Mouse (Mus musculus): Measurements from ENCODE around the gene Csmd2. TPM values are rescaled to one million over a fixed set of nuclear protein-coding genes. Genes with fewer than 3 reads are reported as not detected.

Gene Csmd2
- polyA plus RNA-seq, 1 experiment from 2014 or later, result 0.12 TPM

DNA sequence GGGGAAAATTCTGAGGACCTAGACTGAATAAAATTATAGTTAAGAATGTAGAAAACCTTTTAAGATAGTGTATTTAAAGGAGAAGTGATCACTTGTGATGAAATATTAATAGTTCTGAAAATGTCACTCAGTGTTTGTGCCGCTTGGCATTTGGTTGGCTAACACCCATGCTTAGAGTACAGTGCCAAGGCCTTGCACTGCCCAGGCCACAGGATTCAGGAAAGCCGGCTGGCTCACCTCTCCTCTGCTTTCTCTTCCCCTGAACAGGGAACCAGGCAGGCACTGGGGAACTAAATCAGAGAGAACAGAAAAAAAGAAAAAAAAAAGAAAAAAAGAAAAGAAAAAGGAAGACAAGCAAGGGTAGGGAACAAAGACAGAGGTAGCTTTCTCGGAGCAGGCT lies 14.7 kb upstream of the Csmd2 start:
- no peak overlapping the region for H3K9ac ChIP-seq
- TF ChIP-seq CTCF (IDR thresholded peaks at IDR 0.05; ENCODE audit: low read depth), result no peak
- H3K4me2 ChIP-seq, result no peak overlapping the region
- peaks cover 30% of the 10 kb centered on the region for H3K27me3 ChIP-seq (ENCODE audit: insufficient read depth, low read length)
- H3K36me3 ChIP-seq (ENCODE audit: insufficient read depth), result no peaks in the 10 kb centered on the region
- no peaks in the 10 kb centered on the region for H3K4me1 ChIP-seq (ENCODE audit: insufficient read depth)
- DNase-seq, result no peak
- 77% methylated on average over 3 of the region's 3 CpGs for WGBS
- no peak overlapping the region for H3K27ac ChIP-seq (ENCODE audit: low read depth)
- H3K4me3 ChIP-seq (ENCODE audit: low read depth, low read length), result no peak overlapping the region
- ATAC-seq (ENCODE audit: insufficient read depth), result no peak
- no peaks in the 10 kb centered on the region for H3K9me3 ChIP-seq (ENCODE audit: low read depth, low read length)

DNA sequence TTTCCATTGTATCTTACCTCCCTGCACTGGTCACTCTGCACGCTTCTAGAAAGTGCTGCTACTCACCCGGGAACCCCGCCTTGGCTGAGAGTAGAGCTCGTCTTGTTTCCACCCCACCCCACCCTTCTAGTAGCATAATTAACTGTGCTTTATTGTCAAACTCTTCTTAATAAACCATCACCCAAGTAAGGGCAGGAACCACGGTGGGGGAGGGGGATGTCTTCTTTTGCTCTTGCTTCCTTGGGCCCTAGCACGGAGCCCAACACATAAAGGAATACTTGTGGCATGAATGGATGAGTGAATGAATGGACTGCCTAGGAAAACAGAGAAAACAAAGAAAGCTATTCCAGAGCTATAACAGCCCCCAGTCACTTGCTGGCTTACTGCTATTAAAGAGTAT lies 6.5 kb upstream of the Csmd2 start:
- Histone ChIP-seq H3K36me3 (ENCODE audit: insufficient read depth) (no peaks in the 10 kb centered on the region), H3K9me3 (ENCODE audit: low read depth, low read length) (no peaks in the 10 kb centered on the region), H3K4me3 (ENCODE audit: low read depth, low read length) (no peak overlapping the region), H3K27ac (ENCODE audit: low read depth) (no peak overlapping the region), H3K4me1 (ENCODE audit: insufficient read depth) (no peaks in the 10 kb centered on the region), H3K27me3 (ENCODE audit: insufficient read depth, low read length) (peaks cover 8% of the 10 kb centered on the region), H3K4me2 (no peak overlapping the region), H3K9ac (no peak overlapping the region)
- WGBS, result 74% methylated on average over 6 of the region's 6 CpGs
- ATAC-seq (ENCODE audit: insufficient read depth) (no peak), DNase-seq (no peak)
- TF ChIP-seq CTCF (IDR thresholded peaks at IDR 0.05; ENCODE audit: low read depth), result no peak

DNA sequence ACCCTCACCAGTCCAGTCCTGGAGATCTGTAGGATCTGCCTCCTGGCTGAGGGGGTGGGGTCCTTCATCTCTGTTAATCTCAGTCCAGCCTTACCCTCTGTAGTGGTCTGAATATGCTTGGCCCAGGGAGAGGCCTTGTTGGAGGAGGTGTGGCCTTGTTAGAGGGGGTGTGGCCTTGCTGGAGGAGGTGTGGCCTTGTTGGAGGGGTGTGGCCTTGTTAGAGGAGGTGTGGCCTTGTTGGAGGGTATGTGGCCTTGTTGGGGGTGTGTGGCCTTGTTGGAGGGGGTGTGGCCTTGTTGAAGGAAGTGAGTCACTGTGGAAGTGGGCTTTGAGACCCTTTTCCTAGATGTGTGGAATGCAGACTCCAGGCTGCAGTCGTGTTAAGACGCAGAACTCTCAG lies 3.2 kb upstream of the Csmd2 start:
- H3K27me3 ChIP-seq (ENCODE audit: insufficient read depth, low read length), result peaks cover 41% of the 10 kb centered on the region
- 77% methylated on average over 2 of the region's 2 CpGs for WGBS
- no peaks in the 10 kb centered on the region for H3K9me3 ChIP-seq (ENCODE audit: low read depth, low read length)
- no peak for TF ChIP-seq CTCF (IDR thresholded peaks at IDR 0.05; ENCODE audit: low read depth)
- no peak overlapping the region for H3K9ac ChIP-seq
- ATAC-seq (ENCODE audit: insufficient read depth) (no peak), DNase-seq (no peak)
- H3K27ac ChIP-seq (ENCODE audit: low read depth), result no peak overlapping the region
- H3K4me2 ChIP-seq, result no peak overlapping the region
- no peaks in the 10 kb centered on the region for H3K4me1 ChIP-seq (ENCODE audit: insufficient read depth)
- no peak overlapping the region for H3K4me3 ChIP-seq (ENCODE audit: low read depth, low read length)
- H3K36me3 ChIP-seq (ENCODE audit: insufficient read depth), result no peaks in the 10 kb centered on the region

DNA sequence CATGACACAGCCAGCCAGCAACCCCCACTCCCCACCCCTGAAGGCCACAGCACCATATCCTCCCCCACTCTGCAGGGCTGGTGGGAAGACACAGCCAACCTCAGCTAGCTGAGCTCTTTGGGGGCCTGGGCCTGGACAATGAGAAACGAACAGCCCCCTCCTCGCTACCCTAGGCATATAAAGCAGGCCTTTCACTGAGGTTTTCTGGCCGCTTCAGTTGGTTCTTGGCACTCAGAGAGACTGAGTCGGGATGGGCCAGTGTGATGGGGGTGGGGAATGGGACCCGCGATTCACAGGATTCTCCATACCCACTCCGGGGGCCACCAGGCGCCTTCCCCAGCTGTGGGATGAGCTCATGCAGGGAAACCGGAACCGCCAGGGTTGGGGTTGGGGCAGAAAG lies 1.8 kb upstream of the Csmd2 start:
- H3K9me3 ChIP-seq (ENCODE audit: low read depth, low read length), result no peaks in the 10 kb centered on the region
- no peak overlapping the region for H3K4me3 ChIP-seq (ENCODE audit: low read depth, low read length)
- no peak overlapping the region for H3K4me2 ChIP-seq
- H3K36me3 ChIP-seq (ENCODE audit: insufficient read depth), result no peaks in the 10 kb centered on the region
- no peak overlapping the region for H3K9ac ChIP-seq
- no peak overlapping the region for H3K27ac ChIP-seq (ENCODE audit: low read depth)
- H3K27me3 ChIP-seq (ENCODE audit: insufficient read depth, low read length), result peaks cover 56% of the 10 kb centered on the region
- no peak for TF ChIP-seq CTCF (IDR thresholded peaks at IDR 0.05; ENCODE audit: low read depth)
- H3K4me1 ChIP-seq (ENCODE audit: insufficient read depth), result no peaks in the 10 kb centered on the region
- no peak for DNase-seq
- ATAC-seq (ENCODE audit: insufficient read depth), result no peak
- WGBS, result 14% methylated on average over 10 of the region's 10 CpGs

DNA sequence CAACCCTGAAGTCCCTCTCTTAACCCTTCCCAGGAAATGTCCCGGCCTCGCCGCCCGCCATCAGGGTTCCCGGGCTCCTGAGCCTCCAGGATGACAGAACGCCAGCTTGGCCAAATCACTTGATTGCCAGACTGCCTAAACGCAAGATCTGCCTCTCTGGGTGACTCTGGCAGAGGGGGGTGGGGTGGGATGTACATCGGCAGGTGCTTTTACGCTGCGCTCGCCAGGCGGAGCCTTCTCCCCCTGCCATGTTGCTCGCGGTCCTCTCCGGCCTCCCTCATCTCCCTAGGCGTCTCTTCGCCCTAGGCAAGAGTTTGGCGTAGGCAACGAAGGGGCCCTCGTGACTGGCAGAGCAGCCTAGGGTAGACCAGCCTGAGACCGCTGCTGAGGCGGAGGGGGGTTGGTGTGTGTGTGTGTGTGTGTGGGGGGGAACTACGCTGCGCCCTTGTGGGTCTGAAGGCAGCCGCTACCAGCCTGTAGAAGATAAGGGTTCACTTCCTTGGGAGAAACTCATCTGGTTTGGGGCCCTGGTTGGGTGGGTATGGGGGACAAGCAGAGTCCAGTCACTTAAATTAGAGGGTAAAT lies 1.1 kb upstream of the Csmd2 start:
- Histone ChIP-seq H3K36me3 (ENCODE audit: insufficient read depth) (no peaks in the 10 kb centered on the region), H3K9ac (no peak overlapping the region), H3K27me3 (ENCODE audit: insufficient read depth, low read length) (peaks cover 57% of the 10 kb centered on the region), H3K4me2 (no peak overlapping the region), H3K9me3 (ENCODE audit: low read depth, low read length) (no peaks in the 10 kb centered on the region), H3K4me1 (ENCODE audit: insufficient read depth) (no peaks in the 10 kb centered on the region), H3K27ac (ENCODE audit: low read depth) (no peak overlapping the region), H3K4me3 (ENCODE audit: low read depth, low read length) (no peak overlapping the region)
- ATAC-seq (ENCODE audit: insufficient read depth), result no peak
- 1% methylated on average over 25 of the region's 25 CpGs for WGBS
- no peak for TF ChIP-seq CTCF (IDR thresholded peaks at IDR 0.05; ENCODE audit: low read depth)
- no peak for DNase-seq

DNA sequence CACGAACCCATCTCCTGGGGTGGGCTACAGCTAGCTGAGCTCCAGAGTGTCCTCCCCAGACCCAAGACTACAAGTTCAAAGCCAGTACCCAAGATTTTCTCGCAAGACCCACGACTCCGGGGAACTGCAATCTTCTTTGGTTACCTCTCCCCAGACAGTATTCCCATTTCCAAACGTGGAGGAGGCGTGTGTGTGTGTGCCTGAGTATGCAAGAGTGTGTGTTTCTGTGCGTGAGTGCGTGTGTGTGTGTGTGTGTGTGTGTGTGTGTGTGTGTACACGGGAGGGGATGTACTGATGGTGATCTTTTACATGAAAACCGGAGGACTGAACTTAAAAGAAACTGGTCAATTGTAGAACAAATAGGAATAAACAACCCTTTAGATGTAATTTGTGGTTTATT lies 387 bp upstream of the Csmd2 start:
- no peak for ATAC-seq (ENCODE audit: insufficient read depth)

DNA sequence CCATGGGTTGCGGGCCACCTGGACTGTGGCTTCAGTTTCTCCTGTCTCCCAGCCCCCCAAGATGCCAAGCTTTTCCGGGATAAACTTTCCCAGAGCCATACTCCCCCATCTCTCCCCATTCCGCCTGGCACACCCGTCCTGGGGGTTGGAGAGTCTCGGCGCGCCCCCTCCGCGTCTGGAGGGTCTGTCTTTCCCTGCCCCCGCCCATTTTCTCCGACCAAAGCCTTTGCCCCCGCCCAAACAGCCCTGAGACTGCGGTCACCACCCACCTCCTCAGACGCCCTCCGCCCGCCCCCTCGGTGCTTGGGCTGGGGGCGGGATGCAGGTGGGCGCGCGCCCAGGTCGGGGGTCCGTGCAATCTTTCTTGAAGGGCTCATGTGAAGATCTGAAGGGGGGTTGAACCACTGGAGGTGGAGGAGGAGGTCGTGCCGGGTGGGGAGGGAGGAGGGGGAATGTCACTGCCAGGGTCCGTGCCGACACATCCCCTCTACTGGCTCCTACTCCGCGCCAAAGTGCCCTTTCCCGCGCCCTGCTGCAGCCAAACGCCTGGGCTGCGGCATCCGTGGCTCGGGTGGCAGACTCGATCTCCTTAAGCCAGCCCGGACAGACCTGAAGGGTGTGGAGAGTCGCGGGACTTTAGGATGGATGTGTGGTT lies 996 bp downstream of the Csmd2 start:
- H3K9me3 ChIP-seq (ENCODE audit: low read depth, low read length), result no peaks in the 10 kb centered on the region
- no peak for TF ChIP-seq CTCF (IDR thresholded peaks at IDR 0.05; ENCODE audit: low read depth)
- no peak overlapping the region; the same call in 1 of the 2 replicates for H3K9ac ChIP-seq
- WGBS, result 1% methylated on average over 39 of the region's 39 CpGs
- no peaks in the 10 kb centered on the region for H3K36me3 ChIP-seq (ENCODE audit: insufficient read depth)
- H3K4me2 ChIP-seq, result peak overlapping the region; percentile 71
- no peak overlapping the region for H3K27ac ChIP-seq (ENCODE audit: low read depth)
- no peaks in the 10 kb centered on the region for H3K4me1 ChIP-seq (ENCODE audit: insufficient read depth)
- DNase-seq (no peak), ATAC-seq (ENCODE audit: insufficient read depth) (no peak)
- H3K4me3 ChIP-seq (ENCODE audit: low read depth, low read length), result peak overlapping the region; percentile 39
- H3K27me3 ChIP-seq (ENCODE audit: insufficient read depth, low read length), result peaks cover 57% of the 10 kb centered on the region

More for the DNA sequence above, 387 bp upstream of the Csmd2 start:
- no peaks in the 10 kb centered on the region for H3K9me3 ChIP-seq (ENCODE audit: low read depth, low read length)
- H3K27me3 ChIP-seq (ENCODE audit: insufficient read depth, low read length), result peaks cover 57% of the 10 kb centered on the region
- no peak overlapping the region for H3K27ac ChIP-seq (ENCODE audit: low read depth)
- no peak overlapping the region for H3K9ac ChIP-seq
- no peaks in the 10 kb centered on the region for H3K4me1 ChIP-seq (ENCODE audit: insufficient read depth)
- peak overlapping the region; percentile 39 for H3K4me3 ChIP-seq (ENCODE audit: low read depth, low read length)
- no peaks in the 10 kb centered on the region for H3K36me3 ChIP-seq (ENCODE audit: insufficient read depth)
- 6% methylated on average over 10 of the region's 10 CpGs for WGBS
- DNase-seq, result no peak
- TF ChIP-seq CTCF (IDR thresholded peaks at IDR 0.05; ENCODE audit: low read depth), result no peak
- peak overlapping the region; percentile 71 for H3K4me2 ChIP-seq

Data from lung, embryonic 14.5 days (tissue).